16 mouse cellular contexts compared by ENCODE assay signal in the genomic region with DNA sequence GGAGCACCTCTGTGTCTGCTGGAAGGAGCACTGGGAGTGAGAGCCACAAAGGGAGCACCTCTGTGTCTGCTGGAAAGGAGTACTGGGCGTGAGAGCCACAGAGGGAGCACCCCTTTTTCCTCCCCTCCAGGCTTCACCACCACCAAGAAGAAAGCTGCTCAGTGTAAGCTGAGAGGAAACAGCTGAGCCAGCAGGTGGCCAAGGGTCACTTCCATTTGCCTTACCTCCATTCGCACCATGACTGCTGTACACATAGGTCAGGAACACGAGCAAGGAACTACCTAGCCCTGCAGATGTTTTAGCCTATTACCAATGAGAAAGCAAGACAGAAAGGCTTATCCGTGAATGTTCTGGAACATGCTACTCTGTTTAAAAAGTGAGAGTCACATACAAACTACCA.
"Had no signal": no experiment of that assay in that cellular context is flagged by ENCODE, and none has a peak within 500 bp of the region (broad histone marks: within the 10 kb centered on the region; RNA-seq: fewer than 3 reads in every experiment).

No protein-coding gene starts in this region.

- H3K27ac ChIP-seq: intestine, embryonic 15.5 days; layer of hippocampus, adult 2 months; limb, embryonic 13.5 days; liver, embryonic 15.5 days; midbrain, embryonic 15.5 days; neural tube, embryonic 13.5 days; stomach, embryonic 15.5 days had no signal

- H3K4me3 ChIP-seq: intestine, embryonic 15.5 days; layer of hippocampus, adult 2 months; limb, embryonic 13.5 days; liver, embryonic 15.5 days; midbrain, embryonic 15.5 days; neural tube, embryonic 13.5 days; stomach, embryonic 15.5 days had no signal

- H3K36me3 ChIP-seq: intestine, embryonic 15.5 days had no signal

- H3K4me2 ChIP-seq: intestine, embryonic 15.5 days; limb, embryonic 13.5 days; liver, embryonic 11.5 days; liver, embryonic 15.5 days; lung, embryonic 14.5 days; midbrain, embryonic 11.5 days; midbrain, embryonic 15.5 days; neural tube, embryonic 13.5 days; stomach, embryonic 15.5 days had no signal

- ATAC-seq: intestine, embryonic 15.5 days; midbrain, embryonic 15.5 days had no signal

- H3K27me3 ChIP-seq: intestine, embryonic 15.5 days; limb, embryonic 13.5 days; liver, embryonic 15.5 days; midbrain, embryonic 15.5 days; neural tube, embryonic 13.5 days; stomach, embryonic 15.5 days had no signal

- H3K9me3 ChIP-seq: intestine, embryonic 15.5 days; limb, embryonic 13.5 days; liver, embryonic 15.5 days; midbrain, embryonic 15.5 days; neural tube, embryonic 13.5 days; stomach, embryonic 15.5 days had no signal

- H3K9ac ChIP-seq: intestine, embryonic 15.5 days; limb, embryonic 13.5 days; liver, embryonic 15.5 days; lung, embryonic 14.5 days; midbrain, embryonic 15.5 days; neural tube, embryonic 13.5 days; stomach, embryonic 15.5 days had no signal

- DNase-seq: left cerebral cortex, postnatal 4 days; lung, embryonic 14.5 days; lung, postnatal 10 days; lung, postnatal 4 days; right cerebral cortex, postnatal 14 days; thymus, adult 2 months; thymus, postnatal 25 days had no signal
